Mouse (Mus musculus): ENCODE results near the gene Dbp. TPM values are rescaled to one million over a fixed set of nuclear protein-coding genes. Genes with fewer than 3 reads are reported as not detected.
"Not testable (repeated sequence)": the region's sequence is repeated elsewhere in the genome, so short reads cannot be mapped to it uniquely, and the experiment has no call there.

Dbp gene
- polyA plus RNA-seq (2016; fragmentation: Nextera tagmentation; extraction: Ambion mirVana), result 3.6 and 4.3 TPM in 2 replicates

DNA sequence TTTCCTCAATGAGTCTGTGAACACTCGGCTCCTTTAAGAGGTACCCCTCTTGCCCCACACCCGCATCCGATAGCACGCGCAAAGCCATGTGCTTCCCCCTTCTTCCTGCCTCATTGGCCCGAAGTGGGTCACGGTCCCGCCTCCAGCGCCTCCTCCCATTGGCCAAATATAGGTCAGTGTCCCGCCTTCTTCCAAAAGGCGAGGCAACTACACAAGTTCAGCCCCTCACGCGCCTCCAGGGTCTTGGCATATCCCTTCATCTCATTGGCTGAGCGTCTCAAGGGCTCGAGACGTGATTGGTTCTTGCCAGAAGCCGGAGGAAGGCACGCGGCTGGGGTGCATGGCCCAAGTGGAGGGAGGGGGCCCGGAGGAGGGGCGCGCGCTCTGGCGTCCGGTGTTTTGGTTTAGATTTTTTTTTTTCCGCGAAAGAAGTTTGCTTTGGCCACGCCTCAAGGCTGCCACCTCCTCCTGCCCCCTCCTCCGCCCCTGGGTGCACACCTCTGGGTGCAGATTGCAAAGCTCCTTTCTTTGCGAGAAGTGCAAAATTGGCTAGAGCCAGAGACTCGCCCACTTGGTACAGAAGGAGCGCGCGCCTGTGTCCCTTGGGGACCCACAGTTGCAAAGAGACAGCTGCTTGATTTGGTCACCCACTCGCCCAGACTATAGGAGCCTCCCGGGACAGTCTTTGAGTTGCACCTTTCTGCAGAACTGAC lies at the start of gene Dbp:
Gene Dbp, plus strand, starts transcription at position 359 of the 713 bp plus-strand sequence.
- H3K9me3 ChIP-seq, result no peaks in the 10 kb centered on the region
- peak; percentile 99 for DNase-seq (ENCODE audit: low spot score)
- H3K4me1 ChIP-seq, result peaks cover 85% of the 10 kb centered on the region
- peak within 1 kb of the TSS; percentile 76 for H3K4me3 ChIP-seq
- H3K27me3 ChIP-seq (replicated peaks; ENCODE audit: low read depth, poor library complexity, severe bottlenecking), result peaks cover 25% of the 10 kb centered on the region
- H3K27ac ChIP-seq (replicated peaks), result peak within 1 kb of the TSS; percentile 89
- WGBS, result under 1% methylated on average over 36 of the region's 36 CpGs
- peaks cover 7% of the 10 kb centered on the region for H3K36me3 ChIP-seq (replicated peaks)

DNA sequence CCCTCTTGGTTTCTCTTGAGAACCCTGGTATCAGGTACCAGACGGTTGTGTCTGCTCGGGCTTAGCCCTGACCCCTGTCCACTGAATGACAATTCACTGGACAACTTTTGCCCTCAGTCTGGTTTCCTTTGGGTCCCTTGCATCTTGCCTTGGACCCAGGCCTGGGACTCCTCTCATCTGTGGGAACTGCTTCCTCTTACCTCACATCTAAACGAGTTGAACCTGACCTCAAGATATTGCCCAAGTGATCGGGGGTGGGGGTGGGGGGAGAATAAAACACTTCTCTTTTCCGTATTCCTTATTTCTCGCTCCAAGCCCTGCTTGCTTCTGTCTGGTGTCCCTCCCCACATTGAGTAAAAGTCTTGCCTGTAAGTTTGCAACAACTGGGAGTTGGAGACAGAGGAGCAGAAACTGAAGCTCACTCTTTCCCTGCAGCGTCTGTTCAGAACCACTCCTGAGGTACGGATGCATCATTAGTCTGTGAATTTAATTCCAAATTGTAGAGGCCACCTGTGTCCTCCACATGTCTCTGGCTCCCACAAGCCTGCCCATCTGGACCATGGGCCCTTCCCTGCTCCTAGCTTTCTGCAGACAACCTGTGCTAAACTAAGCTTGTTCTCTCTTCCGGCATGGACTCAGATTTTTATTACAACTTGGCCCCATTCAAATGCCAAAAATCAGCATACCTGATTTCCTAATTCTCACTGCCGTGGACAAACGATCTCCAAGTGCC lies 44.0 kb upstream of the Dbp start:
- peaks cover 35% of the 10 kb centered on the region for H3K4me1 ChIP-seq
- H3K27ac ChIP-seq (replicated peaks), result no peak overlapping the region
- H3K36me3 ChIP-seq (replicated peaks), result no peaks in the 10 kb centered on the region
- 86% methylated on average over 11 of the region's 11 CpGs for WGBS
- no peaks in the 10 kb centered on the region; the same call in 1 of the 2 replicates for H3K27me3 ChIP-seq (replicated peaks; ENCODE audit: low read depth, poor library complexity, severe bottlenecking)
- peaks cover 5% of the 10 kb centered on the region; the same call in 1 of the 2 replicates for H3K9me3 ChIP-seq
- no peak for DNase-seq (ENCODE audit: low spot score)
- H3K4me3 ChIP-seq, result no peak overlapping the region

DNA sequence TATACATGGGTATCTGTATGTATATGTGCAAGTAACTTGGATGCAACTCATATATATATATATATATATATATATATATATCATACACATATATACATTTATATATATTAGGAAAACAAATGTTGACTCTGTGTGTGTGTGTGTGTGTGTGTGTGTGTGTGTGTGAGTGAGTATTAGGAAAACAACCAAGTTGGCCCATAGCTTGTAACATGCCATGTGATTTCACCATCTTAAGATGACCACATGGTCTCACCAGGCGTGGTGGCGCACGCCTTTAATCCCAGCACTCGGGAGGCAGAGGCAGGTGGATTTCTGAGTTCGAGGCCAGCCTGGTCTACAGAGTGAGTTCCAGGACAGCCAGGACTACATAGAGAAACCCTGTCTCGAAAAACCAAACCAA lies 43.2 kb upstream of the Dbp start:
- not testable (repeated sequence) for H3K27ac ChIP-seq (replicated peaks); H3K36me3 ChIP-seq (replicated peaks); H3K4me3 ChIP-seq; H3K9me3 ChIP-seq; DNase-seq (ENCODE audit: low spot score); H3K27me3 ChIP-seq (replicated peaks; ENCODE audit: low read depth, poor library complexity, severe bottlenecking)
- peaks cover 30% of the 10 kb centered on the region for H3K4me1 ChIP-seq
- 90% methylated on average over 6 of the region's 6 CpGs for WGBS

DNA sequence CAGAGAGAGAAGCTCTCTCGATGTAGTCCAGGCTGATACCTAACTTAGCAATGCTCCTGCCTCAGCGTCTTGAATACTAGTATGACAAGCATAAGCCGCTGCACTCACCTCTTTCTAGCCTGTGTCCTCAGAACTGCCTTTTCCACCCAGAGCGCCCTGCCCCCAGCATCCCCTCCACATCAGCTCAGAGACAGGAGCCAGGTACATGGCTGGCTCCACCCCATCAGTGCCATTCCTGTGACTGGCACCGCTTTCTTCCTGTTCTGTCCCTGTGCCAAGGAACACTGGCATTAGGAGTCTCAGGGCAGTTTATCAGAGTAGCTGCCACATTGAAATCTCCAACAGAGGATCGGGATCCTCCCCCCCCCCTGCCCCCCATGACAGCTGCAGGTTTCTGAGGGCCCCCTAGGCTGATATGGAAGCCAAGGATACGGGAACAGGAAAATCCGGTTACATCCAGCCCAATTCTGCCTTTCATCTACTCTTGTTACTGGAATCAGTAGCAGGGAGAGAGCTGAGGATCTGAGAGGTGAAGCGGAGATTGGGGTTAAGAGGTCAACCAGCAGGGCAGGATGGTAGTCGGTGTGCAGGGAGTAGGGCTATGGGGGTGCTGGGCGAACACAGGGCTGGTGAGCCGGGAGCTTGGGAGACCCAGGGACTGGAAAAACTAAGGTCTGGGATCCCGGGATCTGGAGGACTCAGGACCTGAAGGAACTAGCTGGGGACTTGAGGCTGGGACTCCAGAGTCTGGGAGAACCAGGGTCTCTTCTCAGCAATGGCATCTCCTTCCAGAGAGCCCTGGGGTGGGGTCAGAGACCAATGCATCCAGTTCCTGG lies 39.4 kb upstream of the Dbp start:
- peak overlapping the region; percentile 3; the same call in 1 of the 2 replicates for H3K4me3 ChIP-seq
- 51% methylated on average over 13 of the region's 13 CpGs for WGBS
- H3K36me3 ChIP-seq (replicated peaks), result no peaks in the 10 kb centered on the region
- 0 out of 2 replicates have a peak, but pooled peaks cover 6% of the 10 kb centered on the region for H3K9me3 ChIP-seq
- peaks cover 30% of the 10 kb centered on the region for H3K4me1 ChIP-seq
- peak; percentile 33 for DNase-seq (ENCODE audit: low spot score)
- peak overlapping the region; percentile 31; the same call in 1 of the 2 replicates for H3K27ac ChIP-seq (replicated peaks)
- no peaks in the 10 kb centered on the region; the same call in 1 of the 2 replicates for H3K27me3 ChIP-seq (replicated peaks; ENCODE audit: low read depth, poor library complexity, severe bottlenecking)

DNA sequence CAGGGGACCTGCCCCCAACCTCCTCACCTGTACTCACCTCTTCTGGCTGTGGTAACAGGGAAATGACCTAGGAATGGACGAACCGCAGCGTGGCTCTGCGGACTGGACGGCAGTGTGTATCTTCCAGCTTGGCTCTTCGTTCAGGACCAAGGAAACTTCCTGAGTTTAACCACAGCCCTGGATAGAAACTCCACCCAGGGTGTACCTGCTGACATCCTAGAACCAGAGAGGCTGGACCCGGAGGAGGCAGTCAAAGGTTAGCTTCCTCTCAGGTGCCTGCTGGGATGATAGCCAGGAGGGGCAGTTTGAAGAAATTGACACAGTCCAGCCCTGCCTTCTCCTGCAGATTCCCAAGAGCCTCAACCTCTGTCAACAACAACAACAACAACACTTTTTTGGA lies 38.7 kb upstream of the Dbp start, which contains the start of gene Fut2:
Gene Fut2, minus strand, starts transcription at position 234 of the 400 bp plus-strand sequence.
- peak within 1 kb of the TSS; percentile 31; the same call in 1 of the 2 replicates for H3K27ac ChIP-seq (replicated peaks)

DNA sequence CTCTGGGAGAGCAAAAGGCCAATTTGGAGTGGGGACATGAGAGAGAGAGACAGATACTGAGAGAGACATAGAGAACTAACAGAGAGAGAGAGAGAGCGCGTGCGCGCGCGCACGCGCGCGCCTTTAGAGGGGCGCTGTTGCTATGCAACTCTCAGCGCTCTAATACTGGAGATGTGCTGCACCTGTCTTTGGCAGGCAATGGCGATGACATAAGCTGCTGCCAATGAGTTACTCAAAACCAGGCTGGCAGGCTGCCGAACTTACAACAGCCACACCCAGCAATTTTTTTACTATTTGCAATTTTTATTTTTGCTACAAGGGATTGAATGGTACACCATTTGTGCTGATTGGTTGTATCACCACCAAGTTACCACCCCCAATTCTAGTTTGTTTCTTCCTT lies 37.1 kb upstream of the Dbp start:
- WGBS, result 68% methylated on average over 14 of the region's 14 CpGs
- no peak for DNase-seq (ENCODE audit: low spot score)
- Histone ChIP-seq H3K27ac (replicated peaks) (no peak overlapping the region), H3K36me3 (replicated peaks) (no peaks in the 10 kb centered on the region), H3K27me3 (replicated peaks; ENCODE audit: low read depth, poor library complexity, severe bottlenecking) (no peaks in the 10 kb centered on the region; the same call in 1 of the 2 replicates), H3K4me1 (peaks cover 30% of the 10 kb centered on the region), H3K4me3 (no peak overlapping the region), H3K9me3 (0 out of 2 replicates have a peak, but pooled peaks cover 6% of the 10 kb centered on the region)

More for the DNA sequence above, 38.7 kb upstream of the Dbp start, which contains the start of gene Fut2:
- H3K27me3 ChIP-seq (replicated peaks; ENCODE audit: low read depth, poor library complexity, severe bottlenecking), result no peaks in the 10 kb centered on the region; the same call in 1 of the 2 replicates
- WGBS, result 79% methylated on average over 7 of the region's 7 CpGs
- H3K36me3 ChIP-seq (replicated peaks), result no peaks in the 10 kb centered on the region
- no peak for DNase-seq (ENCODE audit: low spot score)
- H3K9me3 ChIP-seq, result 0 out of 2 replicates have a peak, but pooled peaks cover 6% of the 10 kb centered on the region
- peaks cover 30% of the 10 kb centered on the region for H3K4me1 ChIP-seq
- peak within 1 kb of the TSS; percentile 3; the same call in 1 of the 2 replicates for H3K4me3 ChIP-seq

DNA sequence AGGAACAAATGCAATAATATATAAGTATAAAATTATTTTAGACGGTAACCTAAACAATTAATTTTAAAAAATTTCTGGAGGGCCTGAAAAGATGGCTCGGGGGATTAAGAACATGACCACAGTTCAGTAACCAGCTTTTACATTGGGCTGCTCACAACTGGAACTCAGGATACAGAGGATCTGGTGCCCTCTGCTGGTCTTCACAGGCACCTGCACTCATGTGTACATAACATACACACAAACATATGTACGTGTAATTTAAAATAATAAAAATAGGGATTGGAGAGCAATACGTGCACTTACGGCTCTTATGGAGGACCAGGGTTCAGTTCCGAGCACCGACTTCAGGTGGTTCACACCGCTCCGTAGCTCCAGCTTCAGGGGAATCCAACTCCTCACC lies 36.0 kb upstream of the Dbp start:
- peaks cover 21% of the 10 kb centered on the region for H3K4me1 ChIP-seq
- no peak for DNase-seq (ENCODE audit: low spot score)
- 0 out of 2 replicates have a peak, but pooled peaks cover 6% of the 10 kb centered on the region for H3K9me3 ChIP-seq
- no peak overlapping the region for H3K4me3 ChIP-seq
- no peaks in the 10 kb centered on the region for H3K36me3 ChIP-seq (replicated peaks)
- peaks cover 4% of the 10 kb centered on the region; the same call in 1 of the 2 replicates for H3K27me3 ChIP-seq (replicated peaks; ENCODE audit: low read depth, poor library complexity, severe bottlenecking)
- 95% methylated on average over 9 of the region's 9 CpGs for WGBS
- no peak overlapping the region for H3K27ac ChIP-seq (replicated peaks)

DNA sequence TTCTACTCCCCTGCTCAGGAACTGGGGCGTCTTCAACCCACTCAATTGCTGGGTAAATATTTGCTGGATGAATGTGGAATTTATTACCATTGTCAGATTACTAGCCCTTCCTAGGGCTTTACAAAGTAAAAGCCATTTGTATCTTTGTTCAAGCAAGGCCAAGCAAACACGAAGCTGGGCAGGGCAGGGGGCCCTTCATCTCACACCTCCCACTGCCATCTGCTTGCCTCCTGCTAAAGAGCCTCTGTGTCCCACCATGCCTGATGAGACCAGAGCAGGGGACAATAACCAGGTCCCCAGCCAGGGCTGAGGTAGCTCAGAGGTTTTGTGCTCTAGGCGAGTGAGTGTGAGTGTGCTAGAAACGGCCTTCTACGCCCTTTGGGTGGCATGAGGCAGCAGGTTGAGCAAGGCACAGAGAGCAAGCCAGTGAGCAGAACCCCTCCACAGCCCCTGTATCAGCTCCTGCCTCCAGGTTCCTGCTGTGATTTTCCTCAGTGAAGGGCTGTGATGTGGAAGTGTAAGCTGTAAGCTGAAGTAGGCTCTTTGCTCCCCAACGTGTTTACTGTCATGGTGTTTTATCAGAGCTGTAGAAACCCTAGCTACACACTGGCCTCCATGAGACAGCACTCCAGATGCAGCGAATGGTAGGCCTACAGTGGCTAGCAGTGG lies 27.1 kb upstream of the Dbp start:
- WGBS, result 87% methylated on average over 7 of the region's 7 CpGs
- H3K27ac ChIP-seq (replicated peaks), result no peak overlapping the region; the same call in 1 of the 2 replicates

DNA sequence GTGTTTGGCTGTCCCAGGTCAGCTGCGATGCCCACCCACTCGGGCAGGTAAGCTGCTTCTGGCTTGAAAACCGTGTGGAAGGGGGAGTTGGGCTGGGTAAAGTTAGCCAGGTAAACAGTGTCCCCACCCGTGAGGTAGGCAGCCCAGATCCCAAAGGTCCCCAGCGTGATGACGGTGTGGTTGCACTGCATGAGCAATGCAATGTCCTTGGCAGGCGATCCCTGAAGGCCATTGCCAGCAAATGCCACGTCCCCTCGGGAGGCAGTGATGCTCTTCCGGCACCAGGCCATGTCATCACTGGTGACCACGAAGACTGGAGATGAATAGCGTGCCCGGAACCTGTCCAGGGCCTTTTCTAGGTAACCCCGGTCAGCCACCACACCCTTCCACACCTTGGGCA lies 26.4 kb upstream of the Dbp start:
- H3K4me3 ChIP-seq, result no peak overlapping the region
- H3K4me1 ChIP-seq, result peaks cover 14% of the 10 kb centered on the region
- H3K9me3 ChIP-seq, result no peaks in the 10 kb centered on the region
- H3K36me3 ChIP-seq (replicated peaks), result no peaks in the 10 kb centered on the region
- no peak overlapping the region for H3K27ac ChIP-seq (replicated peaks)
- 94% methylated on average over 14 of the region's 14 CpGs for WGBS
- 0 out of 2 replicates have a peak, but pooled peaks cover 7% of the 10 kb centered on the region for H3K27me3 ChIP-seq (replicated peaks; ENCODE audit: low read depth, poor library complexity, severe bottlenecking)
- DNase-seq (ENCODE audit: low spot score), result no peak

More for the DNA sequence above, 27.1 kb upstream of the Dbp start:
- Histone ChIP-seq H3K27me3 (replicated peaks; ENCODE audit: low read depth, poor library complexity, severe bottlenecking) (0 out of 2 replicates have a peak, but pooled peaks cover 4% of the 10 kb centered on the region), H3K4me3 (no peak overlapping the region), H3K9me3 (no peaks in the 10 kb centered on the region), H3K36me3 (replicated peaks) (no peaks in the 10 kb centered on the region), H3K4me1 (peaks cover 6% of the 10 kb centered on the region)
- no peak for DNase-seq (ENCODE audit: low spot score)

DNA sequence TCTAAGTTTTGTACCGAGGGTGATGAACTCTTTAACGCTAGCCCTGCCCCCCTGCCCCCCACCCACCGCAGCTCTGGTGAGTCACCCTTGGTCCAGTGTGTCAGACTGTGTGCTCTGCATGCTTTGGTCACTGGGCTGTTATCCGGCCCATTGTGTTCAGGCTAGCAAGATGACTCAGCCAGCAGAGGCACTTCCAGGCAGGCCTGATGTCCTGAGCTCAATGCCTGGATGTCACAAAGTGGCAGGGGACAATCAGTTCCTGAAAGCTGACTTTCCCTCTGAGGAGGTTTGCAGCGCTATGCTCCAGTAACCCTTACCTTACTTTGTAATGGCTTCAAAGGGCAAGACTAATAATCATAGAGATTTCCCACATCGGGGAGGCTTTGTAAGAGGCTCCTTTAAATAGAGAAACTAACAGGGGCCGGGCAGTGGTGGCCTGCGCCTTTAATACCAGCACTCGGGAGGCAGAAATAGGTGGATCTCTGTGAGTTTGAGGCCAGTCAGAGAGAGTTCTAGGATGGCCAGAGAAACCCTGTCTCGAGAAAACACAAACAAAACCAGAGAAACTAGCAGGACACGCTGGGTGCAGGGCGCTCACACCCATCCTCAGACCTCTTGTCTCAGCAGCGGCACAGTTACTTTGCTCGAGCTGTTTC lies 24.8 kb upstream of the Dbp start:
- H3K4me3 ChIP-seq, result no peak overlapping the region
- WGBS, result 76% methylated on average over 14 of the region's 14 CpGs
- H3K4me1 ChIP-seq, result peaks cover 29% of the 10 kb centered on the region
- peaks cover 17% of the 10 kb centered on the region; the same call in 1 of the 2 replicates for H3K27me3 ChIP-seq (replicated peaks; ENCODE audit: low read depth, poor library complexity, severe bottlenecking)
- H3K9me3 ChIP-seq, result no peaks in the 10 kb centered on the region
- H3K27ac ChIP-seq (replicated peaks), result no peak overlapping the region; the same call in 1 of the 2 replicates
- H3K36me3 ChIP-seq (replicated peaks), result no peaks in the 10 kb centered on the region
- no peak for DNase-seq (ENCODE audit: low spot score)

Data from embryonic facial prominence, embryonic 10.5 days (tissue).